Mouse (Mus musculus): ENCODE data around the gene Lgi4.

Gene Lgi4

DNA sequence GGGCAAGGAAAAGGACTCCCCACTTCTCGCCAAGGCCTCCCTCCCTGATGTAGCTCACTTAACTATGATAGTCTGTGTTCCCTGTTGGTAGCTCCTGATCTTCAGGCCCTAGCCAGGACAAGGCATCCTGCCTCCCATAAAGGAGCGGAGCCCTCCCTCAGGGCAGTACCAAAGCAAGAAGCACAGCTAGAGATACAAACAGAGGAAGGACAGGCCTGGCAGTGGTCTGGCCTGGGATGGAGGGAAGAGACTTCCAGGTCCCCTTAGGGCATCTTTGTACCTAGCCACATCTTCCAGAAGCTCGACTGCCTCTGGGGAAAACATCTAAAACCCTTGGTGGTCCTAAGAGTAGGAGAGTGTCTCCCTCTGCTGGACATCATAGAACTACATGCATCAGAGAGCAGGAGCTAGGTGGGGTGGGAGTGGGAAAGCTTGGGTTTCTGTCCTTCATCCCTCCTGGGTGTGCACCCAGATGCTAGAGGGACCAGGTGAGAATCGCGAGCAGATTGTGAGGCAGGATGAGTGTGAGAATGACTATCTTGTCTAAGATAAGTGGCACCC lies 18.8 kb downstream of the Lgi4 start:
- no peak for DNase-seq (ENCODE audit: low spot score)

DNA sequence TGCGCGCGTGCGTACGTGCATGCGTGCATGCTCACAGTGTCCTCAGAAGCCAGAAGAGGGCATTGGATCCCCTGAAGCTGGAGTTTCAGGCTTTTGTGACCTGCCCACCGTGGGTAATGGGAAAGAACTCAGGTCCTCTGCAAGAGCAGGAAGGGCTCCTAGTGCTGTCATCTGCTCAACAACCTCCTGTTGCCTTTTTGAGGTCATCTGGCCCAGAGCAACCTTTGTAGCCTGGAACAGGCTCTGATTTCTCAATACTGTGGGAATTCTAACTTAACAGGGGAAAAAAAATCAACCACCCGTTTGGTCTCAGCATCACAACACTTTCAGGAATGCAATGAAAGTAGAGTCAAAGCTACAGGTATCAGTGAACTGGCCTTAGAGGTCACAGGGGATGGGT lies 20.5 kb downstream of the Lgi4 start:
- DNase-seq (ENCODE audit: low spot score), result no peak

GRCm38 (mm10) chr7:31080611-31081010 lies 21.5 kb downstream of the Lgi4 start:
- DNase-seq (ENCODE audit: low spot score), result no peak

DNA sequence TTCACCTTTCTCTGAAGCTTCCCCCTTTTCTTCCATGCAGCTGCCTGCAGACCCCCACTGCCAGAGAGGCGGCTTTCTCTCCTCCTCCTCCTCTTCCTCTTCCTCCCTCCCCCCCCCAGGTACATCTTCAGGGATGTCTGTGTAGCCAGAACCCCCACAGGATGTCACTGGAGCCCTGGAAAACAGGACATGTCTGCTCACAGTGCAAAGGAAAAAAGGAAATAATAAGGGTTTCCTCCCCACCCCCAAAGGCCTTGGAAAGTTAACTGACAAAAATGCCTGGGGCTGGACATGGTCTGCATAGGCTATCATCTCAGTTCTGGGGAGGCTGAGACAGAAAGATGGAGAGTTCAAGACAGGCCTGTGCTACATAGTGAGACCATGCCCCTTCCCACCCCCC lies 22.0 kb downstream of the Lgi4 start:
- no peak for DNase-seq (ENCODE audit: low spot score)

GRCm38 (mm10) chr7:31082106-31082505 lies 23.0 kb downstream of the Lgi4 start:
- DNase-seq (ENCODE audit: low spot score), result no peak

GRCm38 (mm10) chr7:31082831-31083588 lies 23.9 kb downstream of the Lgi4 start:
- no peak for DNase-seq (ENCODE audit: low spot score)

- DNase-seq (ENCODE audit: low spot score), result no peak
These were observed 25.0 kb downstream of the Lgi4 start for GRCm38 (mm10) chr7:31084140-31084539.

DNA sequence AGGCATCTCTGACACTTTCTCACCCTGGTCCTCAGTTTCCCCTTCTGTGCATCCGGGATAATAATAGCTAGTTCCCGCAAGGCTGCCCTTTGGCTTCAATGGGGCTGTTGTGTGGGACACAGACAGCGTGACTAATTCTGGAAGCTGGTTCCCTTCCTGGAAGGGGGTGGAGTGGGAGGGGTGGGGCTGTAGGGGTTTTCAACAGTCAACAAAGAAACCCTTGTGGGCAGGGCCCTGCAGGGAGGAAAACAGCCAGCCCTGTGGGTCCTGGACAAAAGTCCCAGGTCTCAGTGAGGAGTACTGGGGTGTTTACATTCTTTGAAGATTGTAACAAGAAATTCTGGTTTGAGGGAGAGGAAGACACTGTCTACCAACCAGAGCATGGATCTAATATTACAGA lies 26.0 kb downstream of the Lgi4 start:
- peak; percentile 50 for DNase-seq (ENCODE audit: low spot score)

DNA sequence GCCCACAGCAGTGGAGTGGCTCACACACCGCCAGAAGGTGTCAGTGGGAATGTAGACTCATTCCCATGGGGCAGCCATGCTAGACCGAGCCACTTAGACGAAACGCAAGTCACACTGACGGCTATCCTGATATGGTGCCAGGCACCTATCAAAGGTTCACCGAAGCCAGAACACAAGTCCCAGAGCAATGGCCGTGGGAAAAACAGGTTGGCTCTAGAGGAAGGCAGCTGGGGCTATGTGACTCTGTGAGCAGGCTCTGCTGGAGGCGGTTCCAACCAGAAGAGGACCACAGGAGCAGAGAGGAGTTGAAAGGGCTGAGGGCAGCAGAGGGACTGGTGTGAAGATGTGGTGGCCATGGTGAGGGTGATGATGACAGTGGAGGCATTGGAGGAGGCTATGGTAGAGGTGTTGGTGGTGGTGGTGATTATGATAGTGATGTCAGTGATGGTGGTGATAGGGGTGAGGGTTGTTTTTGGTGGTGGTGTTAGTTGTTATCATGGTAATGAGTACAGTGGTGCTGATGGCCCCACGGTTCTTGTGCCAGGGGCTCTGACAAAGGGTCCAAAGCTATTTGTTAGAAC lies 27.1 kb downstream of the Lgi4 start:
- DNase-seq (ENCODE audit: low spot score), result no peak

DNA sequence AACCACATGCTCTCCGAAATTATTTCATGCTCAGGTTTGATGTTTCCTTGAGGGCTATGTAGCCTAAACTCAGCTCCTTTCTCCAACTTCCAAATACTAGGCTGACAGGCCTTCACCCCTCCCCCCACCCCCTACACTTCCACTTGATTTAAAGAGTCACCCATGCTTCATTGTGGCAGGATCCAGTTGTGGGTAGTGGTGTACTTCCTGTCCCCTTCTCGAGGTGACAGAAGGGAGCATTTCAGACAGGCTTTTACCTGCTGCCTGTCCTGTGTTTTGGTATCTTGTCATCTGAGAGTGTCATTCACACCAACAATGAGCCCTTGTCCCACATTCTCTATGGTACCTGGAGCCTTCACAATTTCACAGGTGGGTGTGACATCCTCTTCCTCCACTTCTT lies 28.1 kb downstream of the Lgi4 start:
- DNase-seq (ENCODE audit: low spot score), result no peak

GRCm38 (mm10) chr7:31088206-31088605 lies 29.1 kb downstream of the Lgi4 start:
- no peak for DNase-seq (ENCODE audit: low spot score)

GRCm38 (mm10) chr7:31089721-31090120 lies 30.6 kb downstream of the Lgi4 start:
- no peak for DNase-seq (ENCODE audit: low spot score)

DNA sequence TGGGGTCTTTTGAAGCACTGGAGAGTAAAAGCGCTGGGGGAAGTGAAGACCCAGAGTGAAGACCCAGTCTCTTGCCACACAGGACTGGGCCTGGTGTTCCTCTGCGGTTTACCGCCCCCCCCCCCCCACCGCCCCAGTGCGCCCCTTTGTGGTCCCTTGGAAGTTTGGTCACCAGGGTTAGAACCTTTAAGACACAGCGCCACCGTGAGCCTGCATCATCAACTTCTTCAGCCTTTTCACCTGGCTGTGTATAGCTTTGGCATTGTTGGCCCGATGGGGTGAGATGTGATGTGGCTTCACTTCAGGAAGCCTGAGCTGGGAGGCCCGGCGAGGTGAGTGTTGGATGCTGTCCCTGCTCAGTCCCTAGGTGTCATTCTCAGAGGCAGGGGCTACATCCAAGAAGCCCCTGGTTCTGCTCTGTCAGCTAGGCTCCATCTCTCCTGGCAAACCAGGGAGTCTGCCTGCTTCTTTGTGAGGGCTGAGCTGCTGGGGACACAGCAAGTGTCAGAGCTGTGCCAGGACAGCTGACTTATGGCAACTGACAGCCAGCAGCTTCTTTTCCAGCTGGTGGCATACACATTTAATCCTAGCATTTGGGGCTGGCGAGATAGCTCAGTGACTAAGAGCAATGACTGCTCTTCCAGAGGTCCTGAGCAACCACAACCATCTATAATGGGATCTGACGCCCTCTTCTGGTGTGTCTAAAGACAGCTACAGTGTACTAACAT lies 35.8 kb downstream of the Lgi4 start:
- no peak for DNase-seq (ENCODE audit: low spot score)

- DNase-seq (ENCODE audit: low spot score), result no peak
These were observed 37.9 kb downstream of the Lgi4 start for GRCm38 (mm10) chr7:31096892-31097564.

DNA sequence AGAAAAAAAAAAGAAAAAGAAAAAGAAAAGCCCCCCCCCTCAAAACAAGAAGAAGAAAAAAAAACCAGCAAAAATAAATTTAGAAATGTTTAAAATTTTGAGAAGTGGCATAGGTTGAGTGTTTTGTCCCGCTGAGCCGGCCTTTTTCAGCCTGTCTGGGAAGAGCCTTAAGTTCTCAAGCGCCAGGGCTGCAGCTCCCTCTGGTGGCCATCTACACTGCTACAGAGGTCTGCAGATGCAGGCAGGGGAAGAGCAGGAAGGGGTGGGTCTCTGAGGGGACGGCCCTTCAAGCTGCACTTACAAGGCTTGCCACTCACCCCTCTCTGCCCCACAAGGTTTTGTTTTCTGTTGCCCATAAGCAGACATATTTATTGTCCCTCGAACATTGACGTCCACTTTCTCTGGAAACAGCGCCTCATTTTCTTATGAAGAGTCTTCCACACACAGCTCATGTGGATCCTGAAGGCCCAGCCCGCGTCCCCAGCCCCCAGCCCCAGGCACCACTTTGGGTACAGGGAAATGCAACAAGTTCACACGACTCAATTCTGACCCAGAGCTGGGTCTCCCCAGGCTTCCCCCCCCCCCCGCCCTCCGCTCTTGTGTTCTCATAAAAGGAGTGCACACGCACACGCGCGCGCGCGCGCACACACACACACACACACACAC lies 38.6 kb downstream of the Lgi4 start:
- peak; percentile 79 for DNase-seq (ENCODE audit: low spot score)

DNA sequence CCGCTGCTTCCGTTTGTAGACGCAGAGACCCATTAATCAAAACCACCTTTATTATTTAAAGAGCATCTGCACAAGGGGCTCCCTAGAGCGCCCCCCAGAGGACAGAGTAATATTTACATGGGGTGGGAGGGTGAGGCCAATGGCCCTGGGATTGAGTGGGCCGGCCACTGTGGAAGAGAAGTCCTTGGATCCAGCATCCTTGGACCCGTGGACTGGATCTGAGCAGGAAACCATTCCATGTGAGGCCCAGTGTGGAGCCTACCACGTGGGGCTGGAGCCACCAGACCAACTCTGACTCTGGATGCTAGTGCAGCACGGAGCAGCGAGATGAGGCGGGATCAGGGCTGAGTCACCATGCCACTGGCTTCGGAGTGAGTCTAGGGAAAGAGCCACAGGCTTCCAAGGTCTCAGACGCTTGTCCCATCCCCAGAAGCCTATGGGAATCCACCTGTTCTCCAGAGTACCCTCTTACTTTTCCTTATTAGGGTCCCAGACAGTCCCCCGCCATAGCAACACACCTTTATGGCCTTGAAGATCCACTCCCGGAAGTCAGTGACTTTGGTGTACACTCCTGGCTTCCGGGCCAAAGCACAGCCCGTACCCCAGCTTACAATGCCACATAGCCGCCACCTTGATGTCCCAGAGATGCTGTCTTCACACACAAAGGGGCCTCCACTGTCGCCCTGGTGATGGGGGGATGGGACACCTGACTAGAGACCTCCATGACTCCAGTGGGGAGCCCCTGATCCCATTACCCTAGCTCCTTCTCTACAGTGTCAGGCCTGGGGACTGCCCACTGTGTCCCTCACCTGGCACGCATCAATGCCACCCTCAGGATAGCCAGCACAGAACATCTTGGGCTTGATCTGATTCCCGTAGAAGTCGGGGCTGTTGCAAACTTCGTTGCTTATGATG lies 39.8 kb downstream of the Lgi4 start:
- DNase-seq (ENCODE audit: low spot score), result no peak

DNA sequence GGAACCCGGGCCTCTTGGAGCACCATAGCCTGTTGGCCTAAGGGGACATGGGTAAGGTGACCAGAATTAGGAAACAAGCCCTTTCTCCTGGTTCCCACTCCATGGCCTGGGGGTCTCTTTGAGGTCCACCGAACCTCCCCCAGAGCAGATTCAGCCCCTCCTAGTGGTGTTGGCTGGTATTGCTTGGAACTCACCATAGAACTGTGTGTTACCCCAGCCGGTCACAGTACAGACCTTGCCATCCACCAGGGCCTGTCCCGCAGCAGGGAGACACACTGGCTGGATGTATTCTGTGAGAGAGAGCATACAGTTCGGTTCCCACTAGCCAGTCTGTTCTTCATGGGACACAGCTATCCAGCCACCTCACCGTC lies 40.5 kb downstream of the Lgi4 start:
- DNase-seq (ENCODE audit: low spot score), result no peak

- DNase-seq (ENCODE audit: low spot score), result no peak
These were observed 41.6 kb downstream of the Lgi4 start for GRCm38 (mm10) chr7:31100786-31101185.

DNA sequence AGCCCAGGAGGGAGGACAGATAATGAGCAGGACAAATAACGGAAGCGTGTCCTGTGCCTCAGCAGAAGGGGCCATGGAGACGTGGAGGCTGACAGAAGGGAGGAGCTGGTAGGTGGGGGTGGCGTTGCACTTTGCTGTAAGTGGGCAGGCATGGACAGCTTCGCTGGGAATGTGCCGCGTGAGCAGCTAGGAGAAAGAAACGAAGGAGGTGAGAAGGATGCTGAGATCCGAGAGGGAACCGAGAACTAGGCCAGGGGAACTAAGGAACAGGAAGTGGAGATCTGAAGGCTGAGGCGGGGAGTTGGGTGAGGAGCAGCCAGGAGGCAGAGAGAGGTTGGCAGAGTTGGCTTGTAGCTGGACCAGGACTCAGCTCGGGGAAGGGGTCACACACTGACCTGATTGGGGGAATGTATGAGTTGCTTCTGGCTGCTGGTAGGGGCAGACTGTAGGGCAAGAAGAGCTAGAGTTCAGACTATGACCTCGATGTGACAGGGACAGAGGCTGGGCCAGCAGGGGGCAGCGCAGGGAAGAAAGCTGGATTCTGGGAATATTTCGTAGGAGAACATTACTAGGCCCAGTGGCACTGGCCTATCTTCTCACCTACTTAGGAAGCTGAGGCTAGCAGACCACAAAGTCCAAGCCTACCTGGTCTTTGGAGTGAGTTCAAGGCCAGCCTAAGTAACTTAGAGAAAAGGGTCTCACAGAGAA lies 46.1 kb downstream of the Lgi4 start:
- no peak for DNase-seq (ENCODE audit: low spot score)

GRCm38 (mm10) chr7:31106166-31106565 lies 47.0 kb downstream of the Lgi4 start:
- no peak for DNase-seq (ENCODE audit: low spot score)
